Mouse (Mus musculus): ENCODE results near the gene Cacna1c. TPM values are rescaled to one million over a fixed set of nuclear protein-coding genes. Genes with fewer than 3 reads are reported as not detected.
A peak's percentile ranks its signal among the peaks of the same experiment; 100 is the strongest.

Cacna1c gene
- polyA plus RNA-seq, 1 experiment from 2014 or later, result 0.30 TPM

DNA sequence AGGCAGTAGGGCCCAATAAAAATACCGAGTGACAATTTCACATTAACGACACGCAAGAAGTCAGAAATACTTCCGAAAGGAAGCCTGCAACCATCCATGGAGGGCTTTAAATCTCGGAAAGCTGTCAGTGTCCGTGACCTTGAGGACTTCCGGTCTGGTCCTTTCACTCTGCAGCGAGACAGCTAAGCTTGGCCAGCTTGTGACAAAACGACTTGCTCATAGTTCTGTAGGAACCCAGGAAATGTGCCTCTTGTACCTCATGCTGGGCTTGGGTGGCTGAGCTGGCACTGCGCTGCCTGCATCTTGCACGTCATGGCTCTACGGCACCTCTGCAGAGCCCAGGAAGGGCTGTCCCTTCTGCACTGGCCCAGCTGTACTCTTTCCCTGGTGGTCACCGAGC lies 348.5 kb downstream of the Cacna1c start:
- WGBS (ENCODE audit: insufficient replicate concordance), result 69% methylated on average over 13 of the region's 13 CpGs
- H3K4me2 ChIP-seq (ENCODE audit: low read depth, low read length), result no peak overlapping the region
- H3K4me3 ChIP-seq (ENCODE audit: low read depth, low read length), result no peak overlapping the region
- no peak overlapping the region for H3K27ac ChIP-seq (ENCODE audit: low read length)
- H3K27me3 ChIP-seq (ENCODE audit: control insufficient read depth, insufficient read depth, low read depth, low read length), result no peaks in the 10 kb centered on the region
- H3K9me3 ChIP-seq (replicated peaks; ENCODE audit: control insufficient read depth, low read length), result no peaks in the 10 kb centered on the region
- no peak overlapping the region for H3K9ac ChIP-seq (ENCODE audit: low read depth, low read length)
- ATAC-seq (ENCODE audit: low read depth), result no peak
- H3K4me1 ChIP-seq (ENCODE audit: control insufficient read depth, low read depth, low read length), result peaks cover 16% of the 10 kb centered on the region
- no peaks in the 10 kb centered on the region for H3K36me3 ChIP-seq (ENCODE audit: control insufficient read depth, insufficient read depth)

GRCm38 (mm10) chr6:118845829-118846228 lies 350.4 kb downstream of the Cacna1c start:
- no peaks in the 10 kb centered on the region for H3K9me3 ChIP-seq (replicated peaks; ENCODE audit: control insufficient read depth, low read length)
- no peak overlapping the region for H3K9ac ChIP-seq (ENCODE audit: low read depth, low read length)
- H3K27me3 ChIP-seq (ENCODE audit: control insufficient read depth, insufficient read depth, low read depth, low read length), result no peaks in the 10 kb centered on the region
- 14% methylated on average over 2 of the region's 2 CpGs for WGBS (ENCODE audit: insufficient replicate concordance)
- no peak overlapping the region for H3K4me3 ChIP-seq (ENCODE audit: low read depth, low read length)
- ATAC-seq (ENCODE audit: low read depth), result peak; percentile 70
- H3K27ac ChIP-seq (ENCODE audit: low read length), result no peak overlapping the region
- no peaks in the 10 kb centered on the region for H3K36me3 ChIP-seq (ENCODE audit: control insufficient read depth, insufficient read depth)
- no peak overlapping the region for H3K4me2 ChIP-seq (ENCODE audit: low read depth, low read length)
- H3K4me1 ChIP-seq (ENCODE audit: control insufficient read depth, low read depth, low read length), result peaks cover 16% of the 10 kb centered on the region

DNA sequence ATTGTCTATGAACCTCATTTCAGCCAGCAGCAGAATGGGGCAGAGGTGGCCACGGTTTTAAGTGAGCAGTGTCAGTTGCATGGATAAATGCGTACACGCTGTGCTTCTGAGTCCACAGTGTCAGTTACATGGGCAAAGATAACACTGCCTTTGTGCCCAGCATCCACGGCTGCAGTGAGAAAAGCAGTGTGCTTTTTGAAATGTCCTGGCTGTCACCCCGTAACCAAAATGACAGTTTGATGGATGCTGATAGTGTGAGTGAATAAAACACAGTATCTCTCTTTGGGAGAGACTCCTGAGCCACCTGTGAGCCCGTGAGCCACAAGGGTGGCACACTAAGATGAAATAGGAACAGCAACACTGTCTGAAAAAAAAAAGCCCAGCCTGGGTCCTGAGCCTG lies 351.0 kb downstream of the Cacna1c start:
- Histone ChIP-seq H3K4me2 (ENCODE audit: low read depth, low read length) (no peak overlapping the region), H3K9me3 (replicated peaks; ENCODE audit: control insufficient read depth, low read length) (no peaks in the 10 kb centered on the region), H3K9ac (ENCODE audit: low read depth, low read length) (no peak overlapping the region), H3K27me3 (ENCODE audit: control insufficient read depth, insufficient read depth, low read depth, low read length) (no peaks in the 10 kb centered on the region), H3K36me3 (ENCODE audit: control insufficient read depth, insufficient read depth) (no peaks in the 10 kb centered on the region), H3K4me1 (ENCODE audit: control insufficient read depth, low read depth, low read length) (peaks cover 16% of the 10 kb centered on the region), H3K27ac (ENCODE audit: low read length) (no peak overlapping the region), H3K4me3 (ENCODE audit: low read depth, low read length) (no peak overlapping the region)
- 35% methylated on average over 6 of the region's 6 CpGs for WGBS (ENCODE audit: insufficient replicate concordance)
- ATAC-seq (ENCODE audit: low read depth), result no peak

DNA sequence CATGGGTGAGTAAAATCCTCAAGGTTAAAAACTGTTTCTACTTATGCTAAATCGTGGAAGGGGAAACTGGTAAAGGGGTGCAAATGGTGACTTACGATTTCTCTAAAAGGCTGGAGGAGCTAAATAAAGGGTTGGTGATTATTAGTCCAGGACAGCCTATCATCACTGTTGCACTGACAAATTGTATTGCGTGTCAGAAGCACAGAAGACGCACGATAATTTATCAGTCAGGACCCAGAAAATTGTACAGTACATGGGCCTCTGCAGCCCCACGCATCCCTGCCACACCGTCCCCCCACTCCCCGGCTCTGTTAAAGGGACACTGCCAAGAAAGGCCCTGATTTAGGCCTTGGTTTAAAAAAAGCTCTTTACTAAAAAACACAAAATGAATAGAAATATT lies 352.7 kb downstream of the Cacna1c start:
- H3K27me3 ChIP-seq (ENCODE audit: control insufficient read depth, insufficient read depth, low read depth, low read length), result no peaks in the 10 kb centered on the region
- H3K4me3 ChIP-seq (ENCODE audit: low read depth, low read length), result no peak overlapping the region
- WGBS (ENCODE audit: insufficient replicate concordance), result 37% methylated on average over 8 of the region's 8 CpGs
- H3K4me2 ChIP-seq (ENCODE audit: low read depth, low read length), result no peak overlapping the region
- H3K4me1 ChIP-seq (ENCODE audit: control insufficient read depth, low read depth, low read length), result peaks cover 32% of the 10 kb centered on the region
- no peak overlapping the region for H3K9ac ChIP-seq (ENCODE audit: low read depth, low read length)
- H3K36me3 ChIP-seq (ENCODE audit: control insufficient read depth, insufficient read depth), result no peaks in the 10 kb centered on the region
- no peaks in the 10 kb centered on the region for H3K9me3 ChIP-seq (replicated peaks; ENCODE audit: control insufficient read depth, low read length)
- ATAC-seq (ENCODE audit: low read depth), result peak; percentile 69
- no peak overlapping the region for H3K27ac ChIP-seq (ENCODE audit: low read length)

- WGBS (ENCODE audit: insufficient replicate concordance), result 89% methylated on average over 2 of the region's 2 CpGs
- Histone ChIP-seq H3K36me3 (ENCODE audit: control insufficient read depth, insufficient read depth) (no peaks in the 10 kb centered on the region), H3K4me2 (ENCODE audit: low read depth, low read length) (no peak overlapping the region), H3K9me3 (replicated peaks; ENCODE audit: control insufficient read depth, low read length) (no peaks in the 10 kb centered on the region), H3K27ac (ENCODE audit: low read length) (no peak overlapping the region), H3K4me1 (ENCODE audit: control insufficient read depth, low read depth, low read length) (peaks cover 35% of the 10 kb centered on the region), H3K27me3 (ENCODE audit: control insufficient read depth, insufficient read depth, low read depth, low read length) (no peaks in the 10 kb centered on the region), H3K4me3 (ENCODE audit: low read depth, low read length) (no peak overlapping the region), H3K9ac (ENCODE audit: low read depth, low read length) (no peak overlapping the region)
- ATAC-seq (ENCODE audit: low read depth), result no peak
These were observed 354.3 kb downstream of the Cacna1c start for GRCm38 (mm10) chr6:118841892-118842291.

DNA sequence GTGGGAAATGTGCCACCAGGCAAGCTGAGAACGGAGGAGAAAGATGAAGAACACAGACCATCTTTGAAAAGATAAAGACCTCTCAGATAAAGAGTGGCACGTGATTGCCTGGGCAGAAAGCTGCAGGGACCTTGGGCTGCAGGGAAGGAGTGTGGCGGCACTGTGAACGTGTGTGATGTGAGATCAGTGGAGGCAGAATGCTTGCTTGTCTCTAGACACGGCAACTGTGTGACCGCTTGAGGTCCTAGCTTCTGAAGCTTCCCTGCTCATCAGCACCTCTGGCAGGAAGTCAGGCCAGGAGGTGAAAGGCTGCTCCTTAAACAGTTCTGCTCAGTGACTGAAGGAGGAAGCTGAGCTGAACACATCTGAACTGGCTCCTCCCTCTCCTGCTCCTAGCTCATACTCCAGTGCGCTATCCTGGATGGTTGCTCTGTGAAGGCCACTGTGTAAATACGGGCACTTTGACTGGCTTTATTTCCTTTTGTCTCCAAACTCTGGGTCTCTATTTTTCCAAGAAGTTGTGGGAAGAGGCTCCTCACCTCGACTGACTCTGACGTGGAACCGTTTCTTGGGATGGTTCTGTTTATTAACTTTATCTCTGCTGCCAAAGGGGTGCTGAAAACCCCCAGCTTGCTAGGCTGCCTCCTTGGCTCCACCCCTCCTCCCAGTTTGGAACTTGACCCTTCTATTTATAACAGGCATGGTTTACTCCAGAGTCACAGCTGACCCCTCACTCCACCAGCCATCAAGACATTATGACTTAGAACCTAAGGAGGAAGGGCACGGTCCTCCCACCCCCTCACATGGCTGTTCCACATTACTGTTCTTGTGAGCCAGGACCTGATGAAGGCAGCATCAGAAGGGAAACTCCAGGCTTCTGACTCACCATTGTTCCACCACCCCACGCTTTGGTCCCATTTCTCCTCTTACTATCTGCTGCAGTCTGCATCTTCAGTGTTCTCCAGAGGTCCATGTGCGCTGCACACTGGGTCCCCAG lies 357.0 kb downstream of the Cacna1c start:
- no peaks in the 10 kb centered on the region for H3K36me3 ChIP-seq (ENCODE audit: control insufficient read depth, insufficient read depth)
- no peaks in the 10 kb centered on the region for H3K9me3 ChIP-seq (replicated peaks; ENCODE audit: control insufficient read depth, low read length)
- no peak overlapping the region; the same call in 1 of the 2 replicates for H3K9ac ChIP-seq (ENCODE audit: low read depth, low read length)
- peak overlapping the region; percentile 6; the same call in 1 of the 2 replicates for H3K4me2 ChIP-seq (ENCODE audit: low read depth, low read length)
- H3K4me1 ChIP-seq (ENCODE audit: control insufficient read depth, low read depth, low read length), result peaks cover 25% of the 10 kb centered on the region
- peak; percentile 51 for ATAC-seq (ENCODE audit: low read depth)
- WGBS (ENCODE audit: insufficient replicate concordance), result 21% methylated on average over 14 of the region's 14 CpGs
- no peak overlapping the region for H3K4me3 ChIP-seq (ENCODE audit: low read depth, low read length)
- no peaks in the 10 kb centered on the region for H3K27me3 ChIP-seq (ENCODE audit: control insufficient read depth, insufficient read depth, low read depth, low read length)
- peak overlapping the region; percentile 27; the same call in 1 of the 2 replicates for H3K27ac ChIP-seq (ENCODE audit: low read length)

DNA sequence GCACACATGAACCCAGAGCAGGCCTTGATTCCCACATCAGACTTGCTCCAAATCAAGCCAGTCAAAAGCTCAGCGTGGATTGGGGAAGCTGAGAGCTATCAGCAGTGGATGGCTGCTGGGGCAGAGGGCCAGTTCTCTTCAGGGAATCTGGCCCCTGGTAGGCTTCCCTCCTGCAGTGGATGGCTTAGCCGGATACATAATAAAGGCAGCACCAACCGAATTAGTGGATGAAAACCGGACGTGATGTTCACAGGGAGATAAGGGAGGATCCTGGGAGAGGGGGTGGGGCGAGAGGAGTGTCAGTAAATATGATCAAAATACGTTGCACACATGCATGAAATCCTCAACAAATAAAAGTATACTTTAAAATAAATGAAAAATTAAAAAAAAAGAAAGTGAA lies 359.5 kb downstream of the Cacna1c start:
- no peaks in the 10 kb centered on the region for H3K36me3 ChIP-seq (ENCODE audit: control insufficient read depth, insufficient read depth)
- ATAC-seq (ENCODE audit: low read depth), result peak; percentile 57
- H3K4me1 ChIP-seq (ENCODE audit: control insufficient read depth, low read depth, low read length), result peaks cover 26% of the 10 kb centered on the region
- H3K4me2 ChIP-seq (ENCODE audit: low read depth, low read length), result no peak overlapping the region; the same call in 1 of the 2 replicates
- H3K9me3 ChIP-seq (replicated peaks; ENCODE audit: control insufficient read depth, low read length), result no peaks in the 10 kb centered on the region
- H3K27ac ChIP-seq (ENCODE audit: low read length), result no peak overlapping the region
- H3K9ac ChIP-seq (ENCODE audit: low read depth, low read length), result no peak overlapping the region
- no peaks in the 10 kb centered on the region for H3K27me3 ChIP-seq (ENCODE audit: control insufficient read depth, insufficient read depth, low read depth, low read length)
- 22% methylated on average over 7 of the region's 7 CpGs for WGBS (ENCODE audit: insufficient replicate concordance)
- H3K4me3 ChIP-seq (ENCODE audit: low read depth, low read length), result no peak overlapping the region

DNA sequence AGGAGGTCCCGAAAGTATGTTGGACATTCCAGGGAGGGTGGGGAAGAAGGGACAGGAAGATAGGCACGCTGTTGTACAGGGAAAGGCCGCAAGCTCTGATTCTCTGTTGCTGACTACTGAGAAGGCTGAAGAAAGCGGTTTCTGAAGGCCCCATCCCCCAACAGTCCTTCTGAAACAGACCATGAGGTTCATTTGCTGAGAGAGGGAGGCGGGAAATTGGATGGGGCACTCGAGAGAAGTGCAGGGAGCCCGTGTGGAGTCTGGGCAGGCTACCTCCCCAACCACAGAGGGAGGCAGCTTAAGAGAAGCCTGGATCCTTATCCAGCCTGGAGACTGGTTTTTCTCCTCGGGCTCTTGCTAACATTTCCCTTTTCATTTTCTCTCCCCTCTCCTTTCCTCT lies 362.2 kb downstream of the Cacna1c start:
- no peaks in the 10 kb centered on the region for H3K27me3 ChIP-seq (ENCODE audit: control insufficient read depth, insufficient read depth, low read depth, low read length)
- no peaks in the 10 kb centered on the region for H3K9me3 ChIP-seq (replicated peaks; ENCODE audit: control insufficient read depth, low read length)
- no peak overlapping the region for H3K4me2 ChIP-seq (ENCODE audit: low read depth, low read length)
- no peak for ATAC-seq (ENCODE audit: low read depth)
- no peak overlapping the region for H3K9ac ChIP-seq (ENCODE audit: low read depth, low read length)
- no peak overlapping the region for H3K4me3 ChIP-seq (ENCODE audit: low read depth, low read length)
- WGBS (ENCODE audit: insufficient replicate concordance), result 57% methylated on average over 8 of the region's 8 CpGs
- H3K4me1 ChIP-seq (ENCODE audit: control insufficient read depth, low read depth, low read length), result peaks cover 26% of the 10 kb centered on the region
- no peak overlapping the region for H3K27ac ChIP-seq (ENCODE audit: low read length)
- no peaks in the 10 kb centered on the region for H3K36me3 ChIP-seq (ENCODE audit: control insufficient read depth, insufficient read depth)

DNA sequence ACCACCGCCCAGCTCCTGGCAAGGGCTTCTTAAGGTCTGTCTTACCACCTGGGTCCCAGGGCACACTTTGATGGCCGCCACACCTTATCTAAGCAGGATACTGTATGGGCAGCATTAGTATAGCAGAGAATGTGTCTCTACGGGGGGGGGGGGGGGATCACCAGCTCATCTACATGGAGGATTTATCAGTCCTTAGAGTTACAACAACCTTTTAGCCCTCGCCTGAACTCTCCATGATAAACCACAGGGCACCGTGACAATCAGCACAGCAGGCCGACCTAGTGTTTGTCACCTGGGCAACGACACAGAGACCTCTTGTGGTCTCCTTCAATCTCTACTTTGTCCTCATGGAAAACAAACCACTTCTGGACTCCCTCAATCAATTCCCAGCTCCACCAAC lies 363.2 kb downstream of the Cacna1c start:
- H3K9ac ChIP-seq (ENCODE audit: low read depth, low read length), result no peak overlapping the region
- no peak overlapping the region for H3K4me3 ChIP-seq (ENCODE audit: low read depth, low read length)
- ATAC-seq (ENCODE audit: low read depth), result peak; percentile 57
- H3K4me2 ChIP-seq (ENCODE audit: low read depth, low read length), result no peak overlapping the region
- no peak overlapping the region for H3K27ac ChIP-seq (ENCODE audit: low read length)
- no peaks in the 10 kb centered on the region for H3K9me3 ChIP-seq (replicated peaks; ENCODE audit: control insufficient read depth, low read length)
- H3K27me3 ChIP-seq (ENCODE audit: control insufficient read depth, insufficient read depth, low read depth, low read length), result no peaks in the 10 kb centered on the region
- peaks cover 17% of the 10 kb centered on the region for H3K4me1 ChIP-seq (ENCODE audit: control insufficient read depth, low read depth, low read length)
- 29% methylated on average over 7 of the region's 7 CpGs for WGBS (ENCODE audit: insufficient replicate concordance)
- no peaks in the 10 kb centered on the region for H3K36me3 ChIP-seq (ENCODE audit: control insufficient read depth, insufficient read depth)

Measured in liver, embryonic 16.5 days (tissue).